Mouse (Mus musculus): ENCODE results near the gene Rtn1.

Rtn1 gene

DNA sequence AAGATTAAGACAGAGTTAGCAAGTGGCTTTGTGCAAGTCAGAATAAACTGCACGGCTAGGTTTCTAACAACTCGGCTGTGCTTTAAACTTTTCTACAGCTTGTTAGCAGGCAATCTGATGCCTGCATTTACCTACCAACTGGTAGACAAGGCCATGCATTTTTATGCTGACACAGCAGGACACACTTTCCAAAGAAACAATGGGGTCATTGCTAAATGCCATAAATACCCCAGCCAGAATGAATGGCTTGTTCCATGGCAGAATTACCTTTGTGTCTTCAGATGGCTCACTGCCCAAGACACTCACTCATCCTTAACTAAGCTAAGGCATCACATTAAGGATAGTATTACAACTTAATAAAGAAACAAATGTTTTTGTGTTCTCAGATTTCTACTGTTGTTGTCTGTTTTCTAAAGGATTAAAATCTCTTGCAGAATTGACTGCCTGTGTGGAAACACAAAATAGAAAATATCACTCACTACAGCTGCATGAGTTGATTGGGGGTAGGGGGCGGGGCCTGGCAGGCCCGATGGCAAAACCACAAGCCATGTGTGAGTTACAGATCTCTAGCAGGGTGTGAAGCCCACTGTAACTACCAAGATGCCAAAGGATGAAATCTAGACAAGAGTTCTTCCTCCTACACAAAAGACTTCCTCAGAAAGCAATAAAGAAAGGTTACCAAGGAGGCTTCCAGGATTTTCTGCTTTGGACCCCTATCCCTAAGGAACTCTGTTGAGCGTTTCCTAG is 129.6 kb downstream of the Rtn1 start:
- in situ Hi-C loops (cut with MboI, MseI) = no loop called here

DNA sequence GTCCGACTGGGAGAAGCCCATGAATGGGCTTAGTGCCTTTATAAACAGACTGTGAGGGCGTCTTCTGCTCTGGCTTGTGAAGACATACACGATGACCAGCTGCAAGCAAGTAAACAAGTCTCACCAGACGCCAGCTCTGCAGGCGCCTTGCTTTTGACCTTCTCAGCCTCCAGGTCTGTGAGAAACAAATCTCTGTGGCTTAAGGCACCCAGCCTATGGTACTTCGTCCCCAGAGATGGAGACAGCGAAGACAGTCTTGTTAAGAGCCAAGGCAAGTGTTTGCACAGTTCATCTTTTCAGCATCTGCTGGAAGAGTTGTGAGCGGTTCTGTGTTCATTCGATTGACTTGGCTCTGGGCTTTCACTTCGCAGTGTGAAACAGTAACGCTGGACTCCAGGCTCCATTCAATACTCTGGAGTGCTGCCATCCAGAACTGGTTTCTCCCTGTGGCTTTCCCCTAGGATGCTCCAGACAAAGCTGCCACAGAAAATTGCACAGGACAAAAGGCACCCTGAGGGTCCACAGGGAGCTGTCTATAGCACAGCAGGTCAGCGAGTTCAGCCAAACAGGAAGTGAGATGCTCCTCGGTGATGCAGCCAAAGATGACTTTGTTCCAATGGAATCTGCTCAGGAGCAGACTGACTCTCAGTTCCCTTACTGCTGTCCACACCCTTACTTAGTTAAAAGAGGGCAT is 135.0 kb downstream of the Rtn1 start:
- in situ Hi-C loops (cut with MboI, MseI) = no loop called here

DNA sequence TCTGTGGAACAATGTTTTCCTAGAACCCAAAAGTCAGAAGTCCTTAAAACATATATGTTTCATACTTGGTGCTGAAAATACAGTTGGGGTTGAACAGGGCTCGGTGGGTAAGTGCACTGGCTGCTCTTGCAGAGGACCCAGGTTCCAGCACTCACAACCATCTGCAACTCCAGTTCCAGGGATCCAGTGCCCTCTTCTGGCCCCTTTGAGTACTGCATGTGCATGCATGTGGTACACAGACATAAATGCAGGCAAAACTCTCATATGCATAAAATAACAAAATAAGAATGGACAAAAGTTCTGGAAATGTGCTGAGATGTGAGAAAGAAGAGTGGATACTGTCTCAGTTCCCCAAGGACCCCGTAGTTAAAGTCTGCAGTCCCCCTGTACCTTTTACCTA is 141.2 kb downstream of the Rtn1 start:
- in situ Hi-C loops (cut with MboI, MseI) = no loop called here

DNA sequence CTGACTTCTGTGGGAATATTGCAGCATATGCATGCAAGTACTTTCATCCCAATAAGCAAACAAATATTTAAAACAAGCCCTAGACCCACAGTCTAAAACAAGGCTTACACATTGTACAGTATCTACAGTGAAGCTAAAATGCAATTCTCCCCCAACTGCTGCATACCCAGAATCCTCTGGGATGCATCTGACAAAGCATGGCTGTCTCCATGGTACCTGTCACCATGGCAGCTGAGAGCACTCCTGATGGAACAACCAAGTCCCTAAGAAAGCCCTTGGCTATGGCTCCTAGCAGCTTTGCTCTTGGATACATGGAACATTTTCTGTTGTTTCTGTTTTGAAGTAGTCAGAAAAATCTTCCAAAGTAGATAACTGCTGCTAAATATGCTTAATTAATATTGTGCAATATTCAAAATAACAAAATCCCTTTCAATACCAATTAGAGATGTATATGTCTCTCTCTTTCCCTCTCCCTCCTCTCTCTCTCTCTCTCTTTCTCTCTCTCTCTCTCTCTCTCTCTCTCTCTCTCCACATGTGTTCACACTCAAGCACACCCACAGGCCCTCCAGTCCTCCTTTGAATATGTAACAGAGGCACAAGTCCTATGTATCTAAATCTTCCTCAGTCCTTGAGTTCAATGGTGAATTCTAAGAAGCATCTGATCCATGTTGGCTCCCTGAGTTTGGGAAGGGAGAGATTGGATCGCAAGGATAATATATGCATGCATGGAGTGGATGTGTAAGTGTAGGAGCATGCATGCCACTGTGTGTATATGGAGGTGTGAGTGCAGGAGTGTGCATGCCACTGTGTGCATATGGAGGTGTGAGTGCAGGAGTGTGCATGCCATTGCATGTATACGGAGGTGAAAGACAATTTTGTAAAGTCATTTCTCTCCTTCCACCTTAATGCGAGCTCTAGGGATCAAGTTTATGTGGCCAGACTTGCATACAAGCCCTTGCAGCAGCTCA is 143.3 kb downstream of the Rtn1 start:
- in situ Hi-C loops (cut with MboI, MseI) = no loop called here

DNA sequence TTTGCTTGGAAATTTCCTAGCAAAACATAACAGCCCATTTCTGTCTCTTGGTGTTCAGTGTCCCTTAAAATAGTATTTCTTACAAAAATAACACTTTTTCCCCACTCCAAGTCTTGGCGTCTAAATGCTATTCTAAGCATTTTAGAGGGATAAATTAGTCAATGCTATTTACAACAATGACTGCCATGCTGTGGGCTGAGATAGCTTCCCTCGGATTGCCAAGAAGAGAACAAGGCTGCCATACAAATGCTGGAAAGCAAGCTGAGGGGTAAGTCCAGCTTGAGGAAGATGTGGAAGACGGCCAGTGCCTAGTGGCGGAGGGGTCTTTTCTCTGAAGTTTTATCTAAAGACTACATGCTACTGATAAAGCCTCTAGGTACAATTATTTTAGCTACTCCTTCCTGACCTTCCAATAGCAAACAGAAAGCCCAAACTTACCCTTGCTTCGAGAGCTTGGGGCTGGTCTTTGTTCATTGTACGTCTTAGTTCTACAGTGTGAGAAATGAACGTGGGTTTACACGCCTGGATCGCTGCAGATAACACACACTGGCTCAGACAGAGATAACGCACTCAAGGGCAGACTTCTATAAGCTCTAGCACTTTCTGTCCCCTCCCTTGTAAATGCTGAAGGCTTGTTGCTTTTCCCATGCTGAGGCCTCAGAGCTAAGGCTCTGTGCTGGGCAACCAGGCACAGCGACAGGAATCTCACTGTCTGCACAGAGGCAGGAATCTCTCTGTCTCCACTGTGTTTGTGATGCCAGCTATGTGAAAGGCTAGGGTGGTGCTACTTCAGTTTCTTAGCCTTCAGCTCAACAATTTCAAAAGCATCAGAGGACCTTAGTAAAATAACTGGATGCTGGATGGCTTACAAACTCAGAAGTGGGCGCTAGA is 145.4 kb downstream of the Rtn1 start:
- in situ Hi-C loops (cut with MboI, MseI) = no loop called here

DNA sequence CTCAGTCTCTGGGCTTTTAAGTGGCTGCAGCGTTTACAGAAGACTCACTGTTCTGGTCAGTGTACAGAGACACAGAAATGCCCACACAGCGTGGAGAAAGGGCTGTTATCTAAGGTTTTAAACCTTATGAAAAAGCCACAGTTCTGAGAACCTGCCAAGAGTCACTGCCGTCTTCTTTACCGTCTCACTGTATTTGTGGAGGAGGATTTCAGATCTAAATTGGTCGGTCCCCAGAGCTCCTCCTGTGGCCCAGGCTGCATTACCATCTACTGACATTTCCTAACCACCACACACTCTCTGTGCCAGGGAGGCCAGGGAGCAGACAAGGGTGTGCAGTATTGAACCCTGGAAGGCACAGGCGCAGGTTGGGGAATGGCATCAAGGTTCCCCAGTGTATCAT is 151.9 kb downstream of the Rtn1 start:
- in situ Hi-C loops (cut with MboI, MseI) = no loop called here

DNA sequence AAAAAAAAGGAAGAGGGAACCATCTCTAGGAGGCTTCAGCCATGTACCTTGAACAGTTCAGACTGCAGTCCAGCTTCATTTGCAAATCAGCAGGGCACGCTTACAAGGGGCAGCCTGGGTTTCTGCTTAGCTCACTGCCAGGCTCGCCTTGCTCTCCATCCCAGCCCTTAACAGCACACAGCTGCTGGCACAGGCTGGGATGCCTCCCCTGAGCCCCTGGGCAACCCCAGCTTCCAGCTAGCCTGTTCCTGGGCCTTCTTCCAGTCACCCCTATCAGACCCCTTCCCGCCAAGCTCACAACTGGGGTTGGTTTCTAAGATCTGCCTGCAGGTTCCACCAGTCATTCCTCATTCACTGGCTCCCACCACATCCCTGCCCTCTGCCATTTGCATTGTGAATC is 155.8 kb downstream of the Rtn1 start:
- in situ Hi-C loops (cut with MboI, MseI) = no loop called here

DNA sequence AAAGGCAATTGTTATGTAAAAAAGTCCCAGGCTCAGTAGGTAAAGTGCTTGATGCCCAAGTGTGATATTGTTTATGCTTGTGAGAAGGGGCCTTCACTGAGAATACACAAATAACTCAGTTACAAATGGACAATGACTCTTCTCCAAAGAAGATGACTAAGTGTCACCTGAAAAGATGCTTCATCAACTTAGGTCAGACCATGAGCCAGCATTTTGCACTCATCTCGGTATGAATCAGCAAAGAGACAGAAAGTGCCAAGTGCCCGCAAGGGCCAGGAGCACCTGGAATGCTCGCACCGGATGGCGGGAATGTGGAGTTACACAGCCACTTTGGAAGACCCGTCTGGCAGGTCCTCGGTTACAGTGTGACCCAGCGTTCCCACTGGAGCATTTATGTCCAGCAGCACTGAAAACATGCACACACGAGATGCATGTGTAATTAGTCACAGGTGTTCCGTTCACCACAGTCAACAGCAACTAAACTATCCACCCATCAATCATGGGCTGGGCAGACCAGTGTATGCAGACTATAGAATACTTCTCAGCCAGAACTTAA is 156.9 kb downstream of the Rtn1 start:
- in situ Hi-C loops (cut with MboI, MseI) = no loop called here

DNA sequence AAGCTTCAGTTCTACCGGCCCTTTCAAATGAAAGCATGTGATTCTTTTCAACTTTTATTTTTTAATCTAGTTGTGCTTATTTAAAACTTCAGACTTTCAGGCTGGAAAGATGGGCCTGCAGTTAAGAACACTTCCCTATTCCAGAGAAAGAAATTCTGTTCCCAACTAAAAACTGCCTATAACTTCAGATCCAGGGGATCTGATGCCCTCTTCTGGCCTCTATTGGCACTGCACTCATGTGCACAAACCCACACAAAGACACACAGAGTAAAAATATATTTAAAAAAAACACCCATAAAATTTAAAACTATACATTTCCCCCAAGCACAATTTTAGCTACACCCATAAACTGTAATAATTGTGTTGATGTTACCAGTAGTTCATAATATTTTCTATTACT is 163.9 kb downstream of the Rtn1 start:
- in situ Hi-C loops (cut with MboI, MseI) = loop anchor here (25.0 kb wide), 1 partner anchor 458 kb away; no protein-coding TSS in a partner anchor

DNA sequence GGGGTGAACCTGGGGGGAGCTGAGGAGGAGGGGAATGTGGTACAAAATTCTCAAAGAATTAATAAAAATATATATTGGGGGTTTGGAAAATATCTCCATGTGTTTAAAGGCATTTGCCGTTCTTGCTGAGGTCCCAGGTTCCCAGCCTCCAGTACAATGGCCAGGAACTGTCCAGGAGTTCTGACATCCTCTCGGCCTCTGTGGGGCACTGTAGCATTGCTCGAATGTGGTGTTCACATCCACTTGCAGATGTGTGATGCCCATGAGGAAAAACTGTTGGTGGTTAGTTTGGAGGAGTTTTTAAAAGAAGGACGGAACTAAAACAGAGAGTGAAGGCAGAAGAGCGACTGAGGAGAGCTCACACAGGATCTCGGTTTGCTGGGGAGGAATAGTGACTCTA is 166.0 kb downstream of the Rtn1 start:
- in situ Hi-C loops (cut with MboI, MseI) = loop anchor here (25.0 kb wide), 1 partner anchor 456 kb away; no protein-coding TSS in a partner anchor

DNA sequence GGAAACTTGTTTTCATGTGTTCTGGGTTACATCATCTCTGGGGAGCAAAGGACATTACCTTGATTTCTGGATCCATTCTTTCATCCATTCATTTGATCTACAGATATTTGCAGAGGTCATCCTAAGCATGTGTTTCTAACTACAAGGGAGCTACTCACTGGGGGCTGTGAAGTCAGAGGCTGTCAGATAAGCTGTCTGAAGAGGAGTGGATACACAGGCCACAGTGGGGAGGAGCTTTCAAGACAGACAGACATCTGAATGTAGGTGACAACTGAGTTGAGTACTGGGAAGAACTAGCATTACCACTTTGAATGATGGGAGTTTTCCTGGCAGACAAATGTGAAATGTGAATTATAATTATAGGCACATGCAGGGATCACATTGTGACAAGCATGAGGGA is 168.3 kb downstream of the Rtn1 start:
- in situ Hi-C loops (cut with MboI, MseI) = loop anchor here (25.0 kb wide), 1 partner anchor 453 kb away; no protein-coding TSS in a partner anchor

DNA sequence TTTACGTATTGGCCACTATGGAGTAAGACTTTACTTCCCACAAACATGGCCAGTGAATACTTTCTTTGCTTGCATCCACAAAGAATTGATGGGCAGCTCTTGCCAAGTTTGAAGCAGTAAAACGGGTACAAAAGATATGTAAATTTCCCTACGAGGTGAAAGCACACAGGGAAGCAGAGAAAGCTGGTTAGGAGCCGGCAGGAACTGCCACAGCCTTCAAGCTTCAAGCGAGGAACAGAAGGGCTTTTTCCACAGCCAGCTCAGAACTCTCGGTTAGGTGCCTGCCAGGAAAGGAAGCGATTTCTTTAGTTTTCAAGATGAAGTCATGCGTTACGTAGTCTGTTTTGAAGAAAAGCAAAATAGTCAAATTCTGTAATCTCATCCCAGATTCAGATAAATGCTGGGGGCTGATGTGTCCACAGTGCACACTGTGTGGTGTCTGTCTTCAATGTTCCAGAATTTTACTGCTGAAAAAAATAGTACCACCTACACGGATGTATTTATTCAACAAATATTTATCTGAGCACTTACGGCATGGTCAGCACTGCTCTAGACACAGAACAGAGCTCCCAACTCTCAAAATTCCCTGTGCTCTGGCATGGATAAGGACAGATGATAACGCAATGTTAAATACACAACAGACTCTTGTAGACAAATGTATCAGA is 169.5 kb downstream of the Rtn1 start:
- in situ Hi-C loops (cut with MboI, MseI) = loop anchor here (25.0 kb wide), 1 partner anchor 452 kb away; no protein-coding TSS in a partner anchor

DNA sequence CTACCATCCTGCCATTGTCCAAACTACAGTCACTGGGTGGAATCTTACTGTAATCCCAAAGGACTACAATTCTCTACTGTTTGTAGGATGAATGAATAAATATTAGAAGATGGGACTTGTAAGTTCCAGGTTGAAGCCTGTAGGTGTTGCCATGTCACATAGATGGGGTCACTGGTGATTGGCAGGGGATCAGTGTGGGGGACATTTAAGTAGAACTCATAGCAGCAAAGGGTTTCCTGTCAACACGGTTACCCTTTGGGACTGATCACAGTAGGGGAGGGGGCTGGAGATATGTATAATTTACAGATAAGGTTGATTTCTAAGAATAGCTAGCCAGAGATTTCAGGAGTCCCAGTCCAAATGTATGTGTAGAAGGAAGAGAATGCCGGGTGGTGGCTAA is 171.6 kb downstream of the Rtn1 start:
- in situ Hi-C loops (cut with MboI, MseI) = loop anchor here (25.0 kb wide), 1 partner anchor 450 kb away; no protein-coding TSS in a partner anchor

DNA sequence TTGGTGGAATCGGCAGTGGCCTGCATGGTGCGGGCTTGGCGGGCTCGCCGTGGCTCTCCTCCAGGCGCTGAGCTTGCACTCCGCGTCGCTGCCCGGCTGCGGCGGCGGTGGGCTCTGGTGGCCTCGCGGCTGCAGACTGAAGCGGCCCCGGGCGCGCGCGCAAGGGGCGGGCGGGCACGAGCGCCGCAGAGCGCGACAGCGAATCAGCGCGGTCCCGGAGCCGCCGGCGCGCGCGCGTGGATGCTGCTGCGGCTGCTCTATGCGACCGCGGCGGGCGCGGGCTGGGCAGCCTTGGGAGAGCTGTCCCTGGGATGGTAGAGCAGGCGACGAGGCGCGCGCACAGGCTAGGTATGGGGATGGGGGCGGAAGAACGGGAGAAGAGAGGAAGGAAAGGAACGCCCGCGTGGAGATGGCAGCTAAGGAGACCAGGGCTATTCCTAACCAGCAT is 172.3 kb downstream of the Rtn1 start:
- in situ Hi-C loops (cut with MboI, MseI) = loop anchor here (25.0 kb wide), 1 partner anchor 449 kb away; no protein-coding TSS in a partner anchor

DNA sequence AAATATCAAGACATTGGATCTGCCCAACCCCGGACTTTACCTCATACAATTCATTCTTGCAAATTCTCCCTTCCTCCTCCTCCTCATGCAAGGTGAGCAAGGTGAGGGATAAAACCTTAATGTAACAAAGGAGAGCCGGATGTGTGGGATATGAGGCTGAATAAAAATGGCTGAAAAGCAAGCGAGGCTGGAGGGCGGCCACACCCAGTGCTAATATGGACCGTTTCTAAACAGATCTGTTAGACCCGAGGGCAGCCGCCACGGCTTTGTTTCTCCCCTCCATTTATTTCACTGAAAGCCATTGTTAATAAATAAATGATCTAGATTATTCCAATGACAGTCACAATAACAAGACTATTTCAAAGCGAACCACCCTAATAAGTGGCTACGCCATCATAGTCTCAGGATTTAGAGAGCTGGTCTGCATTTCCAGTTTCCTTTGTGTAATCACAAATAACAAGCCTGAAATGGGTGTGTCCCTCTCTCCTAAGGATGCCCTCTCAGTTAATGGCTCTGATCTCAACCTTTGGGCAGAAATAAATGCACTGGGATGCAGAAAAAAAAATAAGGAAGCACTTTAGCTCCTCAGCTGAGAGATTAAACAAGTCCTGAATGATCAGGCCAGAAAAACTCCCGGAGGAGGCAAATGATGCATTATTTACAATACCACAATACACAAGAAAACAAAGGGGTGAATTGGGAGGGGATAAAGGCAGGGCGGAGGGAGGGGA is 173.1 kb downstream of the Rtn1 start:
- in situ Hi-C loops (cut with MboI, MseI) = loop anchor here (25.0 kb wide), 1 partner anchor 448 kb away; no protein-coding TSS in a partner anchor

DNA sequence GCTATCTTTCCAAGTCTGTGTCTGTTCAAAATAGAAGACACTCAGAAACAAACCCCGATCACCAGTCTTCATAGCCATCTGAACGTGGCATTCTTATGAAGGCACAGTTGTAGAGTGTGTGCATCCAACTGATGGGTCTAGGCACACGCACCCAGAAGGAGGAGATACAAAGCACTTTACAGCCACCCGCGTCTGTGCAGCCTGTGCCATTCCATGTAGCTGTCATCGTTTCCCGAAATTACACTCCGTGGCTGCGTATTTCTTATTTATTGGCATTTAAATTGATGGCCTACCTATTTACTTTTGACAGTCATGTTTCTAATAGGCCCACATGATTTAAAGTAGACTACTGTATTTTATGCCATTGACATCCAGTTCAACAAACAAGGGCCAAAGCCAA is 173.9 kb downstream of the Rtn1 start:
- in situ Hi-C loops (cut with MboI, MseI) = loop anchor here (25.0 kb wide), 1 partner anchor 448 kb away; no protein-coding TSS in a partner anchor

DNA sequence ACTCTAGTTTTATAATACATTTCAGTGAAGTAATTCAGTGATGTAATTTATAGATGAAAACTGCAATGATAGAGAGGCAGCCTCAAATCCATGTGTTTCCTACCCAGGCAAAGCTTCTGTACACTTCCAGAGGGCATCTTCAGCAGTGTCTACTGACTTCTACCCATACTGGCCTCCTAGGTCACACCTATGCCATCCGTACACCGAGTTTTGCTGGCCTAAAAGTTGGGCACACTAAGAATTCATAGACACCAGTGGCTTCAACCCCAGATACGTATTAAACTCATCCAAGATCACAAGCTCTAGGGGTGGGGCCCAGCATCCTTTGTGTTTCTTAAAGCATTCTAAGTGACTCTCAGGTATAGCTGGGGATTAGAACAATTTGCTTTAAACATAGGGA is 174.7 kb downstream of the Rtn1 start:
- in situ Hi-C loops (cut with MboI, MseI) = loop anchor here (25.0 kb wide), 1 partner anchor 447 kb away; no protein-coding TSS in a partner anchor

All from regulatory T cell (primary cell).